Mouse (Mus musculus) Patski (cell line): ENCODE results near the gene Ubap1l. TPM values are rescaled to one million over a fixed set of nuclear protein-coding genes. Genes with fewer than 3 reads are reported as not detected.

Experiments
- ATAC-seq: fragments of 100-300 bp; one replicate; pipeline ENCODE4 v1.8.0; 2021
- CTCF ChIA-PET: fragments of 350-600 bp; sonication (Branson Sonifier 250); formaldehyde crosslinking; loops from one replicate; lab custom pipeline; 2022; ENCODE audit warnings: inconsistent platforms; lab: Charles Lee
- POLR2A ChIA-PET: fragments of 350-600 bp; sonication (Branson Sonifier 250); formaldehyde crosslinking; loops from one replicate; lab custom pipeline; 2022; ENCODE audit warnings: antibody characterized with exemption, inconsistent platforms; lab: Charles Lee
- DNase-seq: peaks from one replicate; pipeline ENCODE4 v3.0.0-alpha.2; 2011; ENCODE audit warnings: low read depth, low spot score
- H3K27me3 ChIP-seq: fragments of 371-371 bp; one replicate; pipeline ENCODE4 v1.5.1; 2021
- CTCF ChIP-seq: fragments of 100-300 bp; IDR thresholded peaks from one replicate; pipeline ENCODE4 v1.5.1; 2021
- in situ Hi-C: fragments of 300-500 bp; cut with MboI; formaldehyde crosslinking; loops from 3 replicates; pipeline ENCODE4 v1.11.1; 2018; ENCODE audit warnings: low pct_unique_long_range_greater_than_20kb, mixed read lengths
- polyA plus RNA-seq: library from polyadenylated mRNA; unstranded; gene quantifications from one replicate; pipeline ENCODE4 v1.2.3, GENCODE M21; 2021

The Ubap1l gene
- polyA plus RNA-seq, 1 experiment from 2014 or later: 0.19 TPM

- no peak for TF ChIP-seq CTCF
- CTCF ChIA-PET: interaction anchor here (1.7 kb wide), 1 partner anchor 41 kb away, joined by 6 read pairs; no protein-coding TSS in a partner anchor
- ATAC-seq (no peak), DNase-seq (no peak)
- H3K27me3 ChIP-seq: no peaks in the 10 kb centered on the region
- POLR2A ChIA-PET: no interaction called here
- in situ Hi-C loops: loop anchor here (5.0 kb wide), 1 partner anchor 36 kb away; no protein-coding TSS in a partner anchor
Measured at GRCm38 (mm10) chr9:65390752-65391612, 30.1 kb downstream of the Ubap1l start.

GRCm38 (mm10) chr9:65391613-65391964 lies 30.7 kb downstream of the Ubap1l start, which contains the start of gene Kbtbd13:
Kbtbd13 (minus strand) TSS chr9:65391652.
- ATAC-seq (no peak), DNase-seq (no peak)
- in situ Hi-C loops: loop anchor here (5.0 kb wide), 1 partner anchor 36 kb away; no protein-coding TSS in a partner anchor
- CTCF ChIA-PET: no interaction called here
- TF ChIP-seq CTCF: no peak
- POLR2A ChIA-PET: no interaction called here
- no peaks in the 10 kb centered on the region for H3K27me3 ChIP-seq

- peak; percentile 87 for TF ChIP-seq CTCF
- in situ Hi-C loops: loop anchor here (5.0 kb wide), 1 partner anchor 34 kb away; no protein-coding TSS in a partner anchor
- no peak for DNase-seq
- ATAC-seq: no peak
- ChIA-PET POLR2A (no interaction called here), CTCF (interaction anchor here (1.0 to 3.4 kb wide), 5 partner anchors 10 to 40 kb away, joined by 3 to 13 read pairs (median 4); no protein-coding TSS in a partner anchor)
- no peaks in the 10 kb centered on the region for H3K27me3 ChIP-seq
Measured at GRCm38 (mm10) chr9:65392638-65393364, 32.0 kb downstream of the Ubap1l start.

- POLR2A ChIA-PET: no interaction called here
- H3K27me3 ChIP-seq: no peaks in the 10 kb centered on the region
- in situ Hi-C loops: loop anchor here (5.0 kb wide), 1 partner anchor 34 kb away; no protein-coding TSS in a partner anchor
- CTCF ChIA-PET: interaction anchor here (1.0 to 3.4 kb wide), 5 partner anchors 11 to 39 kb away, joined by 3 to 13 read pairs (median 4); no protein-coding TSS in a partner anchor
- DNase-seq: no peak
- no peak for TF ChIP-seq CTCF
- ATAC-seq: no peak
Measured at GRCm38 (mm10) chr9:65393606-65394005, 32.8 kb downstream of the Ubap1l start.

GRCm38 (mm10) chr9:65394360-65394759 lies 33.5 kb downstream of the Ubap1l start:
- in situ Hi-C loops: loop anchor here (5.0 kb wide), 1 partner anchor 33 kb away; no protein-coding TSS in a partner anchor
- no peaks in the 10 kb centered on the region for H3K27me3 ChIP-seq
- no peak for ATAC-seq
- no peak for DNase-seq
- ChIA-PET POLR2A (no interaction called here), CTCF (interaction anchor here (0.8 to 3.4 kb wide), 2 partner anchors 21 to 38 kb away, joined by 3 to 13 read pairs; no protein-coding TSS in a partner anchor)
- no peak for TF ChIP-seq CTCF

GRCm38 (mm10) chr9:65398279-65398678 lies 37.4 kb downstream of the Ubap1l start, which contains the start of gene Rasl12:
Rasl12 (plus strand) TSS chr9:65398506.
- CTCF ChIA-PET: interaction anchor here (1.2 to 1.8 kb wide), 3 partner anchors 9 to 34 kb away, joined by 3 to 8 read pairs (median 8); no protein-coding TSS in a partner anchor
- no peak for TF ChIP-seq CTCF

GRCm38 (mm10) chr9:65399934-65400333 lies 39.1 kb downstream of the Ubap1l start:
- TF ChIP-seq CTCF: no peak
- DNase-seq (no peak), ATAC-seq (no peak)
- no peaks in the 10 kb centered on the region for H3K27me3 ChIP-seq
- POLR2A ChIA-PET: interaction anchor here (1.3 kb wide), 1 partner anchor 8 kb away, joined by 3 read pairs; no protein-coding TSS in a partner anchor
- CTCF ChIA-PET: no interaction called here
- in situ Hi-C loops: no loop called here

More at GRCm38 (mm10) chr9:65398279-65398678, 37.4 kb downstream of the Ubap1l start, which contains the start of gene Rasl12:
- no peaks in the 10 kb centered on the region for H3K27me3 ChIP-seq
- peak; percentile 26 for ATAC-seq
- in situ Hi-C loops: no loop called here
- no peak for DNase-seq
- POLR2A ChIA-PET: no interaction called here

GRCm38 (mm10) chr9:65404331-65405183 lies 43.7 kb downstream of the Ubap1l start:
- DNase-seq (no peak), ATAC-seq (peak; percentile 2)
- CTCF ChIA-PET: interaction anchor here (0.9 to 1.1 kb wide), 2 partner anchors 12 to 31 kb away, joined by 3 read pairs; no protein-coding TSS in a partner anchor
- POLR2A ChIA-PET: interaction anchor here (0.7 kb wide), 1 partner anchor 14 kb away, joined by 3 read pairs; no protein-coding TSS in a partner anchor
- no peaks in the 10 kb centered on the region for H3K27me3 ChIP-seq
- in situ Hi-C loops: no loop called here
- TF ChIP-seq CTCF: no peak

- in situ Hi-C loops: no loop called here
- CTCF ChIA-PET: no interaction called here
- no peak for TF ChIP-seq CTCF
- ATAC-seq (no peak), DNase-seq (no peak)
- no peaks in the 10 kb centered on the region for H3K27me3 ChIP-seq
- POLR2A ChIA-PET: interaction anchor here (0.7 kb wide), 1 partner anchor 15 kb away, joined by 3 read pairs; no protein-coding TSS in a partner anchor
Measured at GRCm38 (mm10) chr9:65405184-65405449, 44.3 kb downstream of the Ubap1l start.
